Mouse (Mus musculus) thymus, adult 2 months (tissue): ENCODE measurements around the gene Xpnpep3. TPM values are rescaled to one million over a fixed set of nuclear protein-coding genes. Genes with fewer than 3 reads are reported as not detected.
A peak's percentile ranks its signal among the peaks of the same experiment; 100 is the strongest.

Experiments
- DNase-seq: peaks from one replicate; pipeline ENCODE4 v3.0.0; 2021
- H3K27ac ChIP-seq: fragments of 200-500 bp; 2 replicates; pipeline ENCODE4 v1.5.1; 2012; ENCODE audit warnings: low read length, control low read depth; ENCODE audit not compliant: control insufficient read depth, insufficient read depth
- H3K27me3 ChIP-seq: fragments of 200-500 bp; 2 replicates; pipeline ENCODE4 v1.6.1; 2012; ENCODE audit warnings: mild to moderate bottlenecking, low read length, moderate library complexity, mixed read lengths; ENCODE audit not compliant: control insufficient read depth, insufficient read depth
- H3K36me3 ChIP-seq: fragments of 200-500 bp; 2 replicates; pipeline ENCODE4 v1.6.1; 2012; ENCODE audit warnings: mild to moderate bottlenecking, low read length, moderate library complexity; ENCODE audit not compliant: control insufficient read depth, insufficient read depth
- H3K4me1 ChIP-seq: fragments of 200-500 bp; replicated peaks from 2 replicates; pipeline ENCODE4 v1.6.1; 2012; ENCODE audit warnings: low read length; ENCODE audit not compliant: control insufficient read depth, insufficient read depth
- H3K4me3 ChIP-seq: fragments of 200-500 bp; 2 replicates; pipeline ENCODE4 v1.5.1; 2012; ENCODE audit warnings: mild to moderate bottlenecking, low read length, control low read depth, moderate library complexity; ENCODE audit not compliant: control insufficient read depth, insufficient read depth
- CTCF ChIP-seq: fragments of 200-500 bp; IDR thresholded peaks from 2 replicates; pipeline ENCODE4 v1.5.1; 2012; ENCODE audit warnings: mild to moderate bottlenecking, control low read depth, low read length, moderate library complexity, borderline replicate concordance; ENCODE audit not compliant: control insufficient read depth, poor library complexity, insufficient read depth; ENCODE audit errors: extremely low read depth
- POLR2A ChIP-seq: fragments of 200-500 bp; IDR thresholded peaks from 2 replicates; pipeline ENCODE4 v1.6.1; 2012; ENCODE audit warnings: mild to moderate bottlenecking, low read length, control low read depth, moderate library complexity; ENCODE audit not compliant: control insufficient read depth, poor library complexity, insufficient read depth; ENCODE audit errors: extremely low read depth
- WGBS: fragments of 180-500 bp; shearing (Covaris S2); methylation state at CpG from one replicate; pipeline ENCODE4 v1.1.7; 2018; 5-methylcytosine and 5-hydroxymethylcytosine counted together
- polyA plus RNA-seq: library from polyadenylated mRNA; depleted of rRNA; stranded (reverse); fragments of >200 nt; gene quantifications from 2 replicates; pipeline ENCODE4 v1.2.3, GENCODE M21; 2012

Xpnpep3 gene
- polyA plus RNA-seq, 1 experiment: 15.9 TPM

- peak; percentile 68 for DNase-seq
- no peak overlapping the region for H3K27ac ChIP-seq
- no peaks in the 10 kb centered on the region for H3K4me1 ChIP-seq
- no peak overlapping the region for H3K4me3 ChIP-seq
- 71% methylated on average over 3 of the region's 3 CpGs for WGBS
- peaks cover 12% of the 10 kb centered on the region for H3K36me3 ChIP-seq
- TF ChIP-seq POLR2A (no peak), CTCF (no peak)
- no peaks in the 10 kb centered on the region for H3K27me3 ChIP-seq
These were observed 48.5 kb downstream of the Xpnpep3 start for GRCm38 (mm10) chr15:81448463-81448862.

GRCm38 (mm10) chr15:81461523-81461922 lies 61.6 kb downstream of the Xpnpep3 start:
- 94% methylated on average over 7 of the region's 7 CpGs for WGBS
- no peak for DNase-seq
- Histone ChIP-seq H3K4me3 (no peak overlapping the region), H3K27me3 (no peaks in the 10 kb centered on the region), H3K27ac (no peak overlapping the region), H3K4me1 (peaks cover 5% of the 10 kb centered on the region), H3K36me3 (no peaks in the 10 kb centered on the region)
- TF ChIP-seq POLR2A: no peak
- TF ChIP-seq CTCF: no peak

GRCm38 (mm10) chr15:81465016-81465660 lies 65.2 kb downstream of the Xpnpep3 start:
- TF ChIP-seq POLR2A (no peak), CTCF (no peak)

GRCm38 (mm10) chr15:81465901-81466737 lies 66.2 kb downstream of the Xpnpep3 start, which contains the start of gene Rbx1:
Rbx1 (plus strand) TSS chr15:81466296.
- WGBS: under 1% methylated on average over 62 of the region's 62 CpGs
- DNase-seq: peak; percentile 98
- H3K36me3 ChIP-seq: peaks cover 5% of the 10 kb centered on the region; the same call in 1 of the 2 replicates
- peaks cover 5% of the 10 kb centered on the region for H3K4me1 ChIP-seq
- H3K27me3 ChIP-seq: no peaks in the 10 kb centered on the region
- peak within 1 kb of the TSS; percentile 77 for H3K27ac ChIP-seq
- TF ChIP-seq POLR2A (peak; percentile 84), CTCF (no peak; the same call in 1 of the 2 replicates)
- peak within 1 kb of the TSS; percentile 66 for H3K4me3 ChIP-seq

More at GRCm38 (mm10) chr15:81465016-81465660, 65.2 kb downstream of the Xpnpep3 start:
- peak overlapping the region; percentile 77 for H3K27ac ChIP-seq
- H3K4me3 ChIP-seq: no peak overlapping the region
- H3K36me3 ChIP-seq: no peaks in the 10 kb centered on the region
- DNase-seq: no peak
- H3K27me3 ChIP-seq: no peaks in the 10 kb centered on the region
- H3K4me1 ChIP-seq: peaks cover 5% of the 10 kb centered on the region
- WGBS: 64% methylated on average over 12 of the region's 12 CpGs

- peak overlapping the region; percentile 51 for H3K4me3 ChIP-seq
- no peak for DNase-seq
- H3K27ac ChIP-seq: peak overlapping the region; percentile 36
- peaks cover 9% of the 10 kb centered on the region for H3K36me3 ChIP-seq
- WGBS: under 1% methylated on average over 15 of the region's 15 CpGs
- TF ChIP-seq CTCF (no peak), POLR2A (no peak)
- H3K4me1 ChIP-seq: peaks cover 5% of the 10 kb centered on the region
- H3K27me3 ChIP-seq: no peaks in the 10 kb centered on the region
These were observed 66.8 kb downstream of the Xpnpep3 start for GRCm38 (mm10) chr15:81466738-81467113.

GRCm38 (mm10) chr15:81470735-81471134 lies 70.8 kb downstream of the Xpnpep3 start:
- H3K36me3 ChIP-seq: peaks cover 46% of the 10 kb centered on the region
- TF ChIP-seq CTCF (no peak), POLR2A (no peak)
- DNase-seq: no peak
- H3K27ac ChIP-seq: no peak overlapping the region
- 96% methylated on average over 8 of the region's 8 CpGs for WGBS
- H3K4me3 ChIP-seq: no peak overlapping the region
- H3K27me3 ChIP-seq: no peaks in the 10 kb centered on the region
- no peaks in the 10 kb centered on the region for H3K4me1 ChIP-seq
